Mouse (Mus musculus) spleen, adult 2 months (tissue): Measurements from ENCODE around the gene Prodh2.

Source experiments
- CTCF ChIP-seq: fragments of 200-500 bp; IDR thresholded peaks from 2 replicates; pipeline ENCODE4 v1.5.1; 2011; ENCODE audit warnings: mild to moderate bottlenecking, inconsistent platforms; ENCODE audit not compliant: insufficient read depth, insufficient read length, insufficient replicate concordance; ENCODE audit errors: extremely low read depth
- POLR2A ChIP-seq: fragments of 200-500 bp; IDR thresholded peaks from 2 replicates; pipeline ENCODE4 v1.6.1; 2011; ENCODE audit warnings: low read depth, low read length, inconsistent platforms

GRCm38 (mm10) chr7:30456487-30456886 is 36.9 kb upstream of the Prodh2 start:
- TF ChIP-seq CTCF (no peak), POLR2A (no peak)
